8 mouse cellular contexts compared by ENCODE assay signal in the genomic region with DNA sequence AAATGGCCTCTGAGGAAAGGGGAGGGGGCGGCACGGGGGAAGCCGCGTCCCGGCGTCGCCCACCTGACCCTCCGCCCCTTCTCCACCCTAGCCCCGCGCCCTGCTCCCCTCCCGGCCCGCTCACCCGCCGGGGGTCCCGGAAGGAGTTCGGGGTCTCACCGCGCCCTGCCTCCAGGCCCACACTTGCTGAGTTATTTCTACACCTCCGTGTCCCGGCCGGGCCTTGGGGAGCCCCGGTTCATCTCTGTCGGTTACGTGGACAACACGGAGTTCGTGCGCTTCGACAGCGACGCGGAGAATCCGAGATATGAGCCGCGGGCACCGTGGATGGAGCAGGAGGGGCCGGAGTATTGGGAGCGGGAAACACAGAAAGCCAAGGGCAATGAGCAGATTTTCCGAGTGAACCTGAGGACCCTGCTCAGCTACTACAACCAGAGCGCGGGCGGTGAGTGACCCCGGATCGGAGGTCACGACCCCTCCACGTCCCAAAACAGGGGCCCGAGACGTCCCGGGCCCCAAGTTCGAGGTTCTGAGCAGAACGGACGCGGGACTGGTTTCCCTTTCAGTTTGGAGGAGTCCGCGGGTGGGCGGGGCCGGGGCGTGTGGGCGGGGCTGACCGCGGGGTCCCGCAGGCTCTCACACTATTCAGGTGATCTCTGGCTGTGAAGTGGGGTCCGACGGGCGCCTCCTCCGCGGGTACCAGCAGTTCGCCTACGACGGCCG. TPM values are rescaled to one million over a fixed set of nuclear protein-coding genes. Genes with fewer than 3 reads are reported as not detected.
DNase-seq lines count a peak whose midpoint lies in the region; ATAC-seq lines count a peak whose summit lies in the region.

No protein-coding gene starts in this region.

- peak overlapping the region; percentile 85 for H3K27ac ChIP-seq in hindbrain, embryonic 10.5 days
- H3K27ac ChIP-seq in limb, embryonic 13.5 days = no peak overlapping the region
- no peak overlapping the region for H3K27ac ChIP-seq in midbrain, embryonic 12.5 days (replicated peaks)
- no peak overlapping the region for H3K27ac ChIP-seq in stomach, embryonic 14.5 days (ENCODE audit: low read length)

- peak overlapping the region; percentile 65 for H3K9ac ChIP-seq in limb, embryonic 13.5 days
- peak overlapping the region; percentile 59 for H3K9ac ChIP-seq in midbrain, embryonic 12.5 days (replicated peaks)
- H3K9ac ChIP-seq in stomach, embryonic 14.5 days (replicated peaks; ENCODE audit: low read depth, low read length) = peak overlapping the region; percentile 33

- H3K27me3 ChIP-seq in hindbrain, embryonic 10.5 days (ENCODE audit: insufficient read depth, poor library complexity, severe bottlenecking) = peaks cover 36% of the 10 kb centered on the region
- peaks cover 10% of the 10 kb centered on the region; the same call in 1 of the 2 replicates for H3K27me3 ChIP-seq in limb, embryonic 13.5 days
- H3K27me3 ChIP-seq in midbrain, embryonic 12.5 days = peaks cover 27% of the 10 kb centered on the region
- H3K27me3 ChIP-seq in stomach, embryonic 14.5 days (ENCODE audit: control insufficient read depth, insufficient read depth, low read length) = no peaks in the 10 kb centered on the region

- under 1% methylated on average over 70 of the region's 70 CpGs for WGBS in hindbrain, embryonic 10.5 days
- 1% methylated on average over 67 of the region's 70 CpGs for WGBS in limb, embryonic 13.5 days
- 2% methylated on average over 70 of the region's 70 CpGs for WGBS in midbrain, embryonic 12.5 days
- WGBS in stomach, embryonic 14.5 days = 1% methylated on average over 70 of the region's 70 CpGs

- peak overlapping the region; percentile 68 for H3K4me3 ChIP-seq in hindbrain, embryonic 10.5 days
- peak overlapping the region; percentile 66 for H3K4me3 ChIP-seq in limb, embryonic 13.5 days
- H3K4me3 ChIP-seq in midbrain, embryonic 12.5 days = peak overlapping the region; percentile 58
- peak overlapping the region; percentile 61 for H3K4me3 ChIP-seq in stomach, embryonic 14.5 days (ENCODE audit: low read depth, low read length)

- peak; percentile 14 for ATAC-seq in activated CD4-positive, CD25-positive, alpha-beta regulatory T cell, adult 4 months
- ATAC-seq in erythroid progenitor cell, adult 5-6 weeks (replicated peaks; ENCODE audit: low FRiP score, poor library complexity, severe bottlenecking) = peak; percentile 77
- ATAC-seq in limb, embryonic 13.5 days (ENCODE audit: low FRiP score, low read depth) = peak; percentile 48; the same call in 1 of the 2 replicates
- peak; percentile 63; the same call in 1 of the 2 replicates for ATAC-seq in midbrain, embryonic 12.5 days (ENCODE audit: low FRiP score, low read depth)
- peak; percentile 74 for ATAC-seq in stomach, embryonic 14.5 days (ENCODE audit: insufficient number of reproducible peaks, insufficient read depth, low FRiP score, low read depth)

- H3K36me3 ChIP-seq in hindbrain, embryonic 10.5 days = 0 out of 2 replicates have a peak, but pooled peaks cover 2% of the 10 kb centered on the region
- no peaks in the 10 kb centered on the region for H3K36me3 ChIP-seq in limb, embryonic 13.5 days
- no peaks in the 10 kb centered on the region for H3K36me3 ChIP-seq in midbrain, embryonic 12.5 days
- H3K36me3 ChIP-seq in stomach, embryonic 14.5 days (ENCODE audit: control insufficient read depth, insufficient read depth, low read length) = no peaks in the 10 kb centered on the region

- peak; percentile 82 for DNase-seq in CD4-positive helper T cell, adult 2 months (ENCODE audit: low read depth, low spot score)
- DNase-seq in hindbrain, embryonic 10.5 days (ENCODE audit: low spot score) = no peak
- no peak for DNase-seq in cerebellum, adult 8-10 months

- H3K9me3 ChIP-seq in hindbrain, embryonic 10.5 days = peaks cover 13% of the 10 kb centered on the region
- 0 out of 2 replicates have a peak, but pooled peaks cover 5% of the 10 kb centered on the region for H3K9me3 ChIP-seq in limb, embryonic 13.5 days
- 0 out of 2 replicates have a peak, but pooled peaks cover 3% of the 10 kb centered on the region for H3K9me3 ChIP-seq in midbrain, embryonic 12.5 days
- no peaks in the 10 kb centered on the region for H3K9me3 ChIP-seq in stomach, embryonic 14.5 days (ENCODE audit: control insufficient read depth, low read depth, low read length)

- peak overlapping the region; percentile 93 for H3K4me2 ChIP-seq in limb, embryonic 13.5 days (replicated peaks)
- H3K4me2 ChIP-seq in midbrain, embryonic 12.5 days (replicated peaks) = peak overlapping the region; percentile 97
- H3K4me2 ChIP-seq in stomach, embryonic 14.5 days (replicated peaks; ENCODE audit: low read depth, low read length) = peak overlapping the region; percentile 96

- peaks cover 14% of the 10 kb centered on the region for H3K4me1 ChIP-seq in hindbrain, embryonic 10.5 days (replicated peaks)
- 0 out of 2 replicates have a peak, but pooled peaks cover 3% of the 10 kb centered on the region for H3K4me1 ChIP-seq in limb, embryonic 13.5 days
- peaks cover 12% of the 10 kb centered on the region; the same call in 1 of the 2 replicates for H3K4me1 ChIP-seq in midbrain, embryonic 12.5 days
- H3K4me1 ChIP-seq in stomach, embryonic 14.5 days (ENCODE audit: control insufficient read depth, insufficient read depth, low read length) = no peaks in the 10 kb centered on the region

RNA-seq across cellular contexts. Expression of gene H2-Q4, which starts 0.5 kb away (rescaled TPM):
- 10 to 100 TPM; 12.1 to 12.7 TPM for polyA plus RNA-seq in activated CD4-positive, CD25-positive, alpha-beta regulatory T cell, adult 4 months (2017; shearing (Covaris generic))
- 20.2 and 22.6 TPM in 2 replicates for total RNA-seq in erythroid progenitor cell, adult 5-6 weeks (2015; ENCODE audit: low replicate concordance)
- 24.5 and 26.8 TPM in 2 replicates for total RNA-seq in erythroid progenitor cell, adult 5-6 weeks (2017; ENCODE audit: low replicate concordance)
- polyA plus RNA-seq in hindbrain, embryonic 10.5 days (2016; fragmentation: Nextera tagmentation; extraction: Ambion mirVana) = 2.2 and 2.9 TPM in 2 replicates
- polyA plus RNA-seq in limb, embryonic 13.5 days (2015; fragmentation: Nextera tagmentation; extraction: Ambion mirVana) = 4.6 and 5.1 TPM in 2 replicates
- 1.9 and 2.3 TPM in 2 replicates for polyA plus RNA-seq in midbrain, embryonic 12.5 days (2016; fragmentation: Nextera tagmentation; extraction: Ambion mirVana)
- 2.1 and 3.3 TPM in 2 replicates for polyA plus RNA-seq in stomach, embryonic 14.5 days (2014; fragmentation: Nextera tagmentation; extraction: Ambion mirVana)

RNA-seq across cellular contexts. Expression of gene H2-Q2, which starts 37.8 kb away (rescaled TPM):
- 1 to 10 TPM; 7.5 to 8.8 TPM for polyA plus RNA-seq in activated CD4-positive, CD25-positive, alpha-beta regulatory T cell, adult 4 months (2017; shearing (Covaris generic))
- total RNA-seq in erythroid progenitor cell, adult 5-6 weeks (2015; ENCODE audit: low replicate concordance) = not detected in 2 replicates
- total RNA-seq in erythroid progenitor cell, adult 5-6 weeks (2017; ENCODE audit: low replicate concordance) = not detected in 2 replicates
- polyA plus RNA-seq in hindbrain, embryonic 10.5 days (2016; fragmentation: Nextera tagmentation; extraction: Ambion mirVana) = 0.73 and 0.76 TPM in 2 replicates
- 0.69 and 0.89 TPM in 2 replicates for polyA plus RNA-seq in limb, embryonic 13.5 days (2015; fragmentation: Nextera tagmentation; extraction: Ambion mirVana)
- polyA plus RNA-seq in midbrain, embryonic 12.5 days (2016; fragmentation: Nextera tagmentation; extraction: Ambion mirVana) = 0.15 and 0.20 TPM in 2 replicates
- polyA plus RNA-seq in stomach, embryonic 14.5 days (2014; fragmentation: Nextera tagmentation; extraction: Ambion mirVana) = 2.3 and 3.1 TPM in 2 replicates

RNA-seq across cellular contexts. Expression of gene H2-Q6, which starts 44.8 kb away (rescaled TPM):
- 100 to 1,000 TPM; 450 to 531 TPM for polyA plus RNA-seq in activated CD4-positive, CD25-positive, alpha-beta regulatory T cell, adult 4 months (2017; shearing (Covaris generic))
- total RNA-seq in erythroid progenitor cell, adult 5-6 weeks (2015; ENCODE audit: low replicate concordance) = 11.5 and 17.6 TPM in 2 replicates
- total RNA-seq in erythroid progenitor cell, adult 5-6 weeks (2017; ENCODE audit: low replicate concordance) = 8.5 and 12.7 TPM in 2 replicates
- polyA plus RNA-seq in hindbrain, embryonic 10.5 days (2016; fragmentation: Nextera tagmentation; extraction: Ambion mirVana) = 0.90 and 1.4 TPM in 2 replicates
- polyA plus RNA-seq in limb, embryonic 13.5 days (2015; fragmentation: Nextera tagmentation; extraction: Ambion mirVana) = 1.0 and 1.6 TPM in 2 replicates
- 0.09 and 0.27 TPM in 2 replicates for polyA plus RNA-seq in midbrain, embryonic 12.5 days (2016; fragmentation: Nextera tagmentation; extraction: Ambion mirVana)
- 0.30 and 0.76 TPM in 2 replicates for polyA plus RNA-seq in stomach, embryonic 14.5 days (2014; fragmentation: Nextera tagmentation; extraction: Ambion mirVana)

RNA-seq across cellular contexts. Expression of gene H2-Q7, which starts 59.1 kb away (rescaled TPM):
- polyA plus RNA-seq in activated CD4-positive, CD25-positive, alpha-beta regulatory T cell, adult 4 months (2017; shearing (Covaris generic)) = 1,000 to 10,000 TPM; 1,012 to 1,237 TPM
- total RNA-seq in erythroid progenitor cell, adult 5-6 weeks (2015; ENCODE audit: low replicate concordance) = 47.6 and 48.2 TPM in 2 replicates
- 8.2 and 13.2 TPM in 2 replicates for total RNA-seq in erythroid progenitor cell, adult 5-6 weeks (2017; ENCODE audit: low replicate concordance)
- polyA plus RNA-seq in hindbrain, embryonic 10.5 days (2016; fragmentation: Nextera tagmentation; extraction: Ambion mirVana) = 12.1 and 14.3 TPM in 2 replicates
- 9.4 TPM in 2 replicates for polyA plus RNA-seq in limb, embryonic 13.5 days (2015; fragmentation: Nextera tagmentation; extraction: Ambion mirVana)
- polyA plus RNA-seq in midbrain, embryonic 12.5 days (2016; fragmentation: Nextera tagmentation; extraction: Ambion mirVana) = 6.0 and 6.4 TPM in 2 replicates
- 2.6 and 4.6 TPM in 2 replicates for polyA plus RNA-seq in stomach, embryonic 14.5 days (2014; fragmentation: Nextera tagmentation; extraction: Ambion mirVana)

RNA-seq across cellular contexts. Expression of gene H2-Q1, which starts 59.7 kb away (rescaled TPM):
- not detected for polyA plus RNA-seq in activated CD4-positive, CD25-positive, alpha-beta regulatory T cell, adult 4 months (2017; shearing (Covaris generic))
- not detected in 2 replicates for total RNA-seq in erythroid progenitor cell, adult 5-6 weeks (2015; ENCODE audit: low replicate concordance)
- not detected in 2 replicates for total RNA-seq in erythroid progenitor cell, adult 5-6 weeks (2017; ENCODE audit: low replicate concordance)
- polyA plus RNA-seq in hindbrain, embryonic 10.5 days (2016; fragmentation: Nextera tagmentation; extraction: Ambion mirVana) = not detected in 2 replicates
- 0.09 and 0.31 TPM in 2 replicates for polyA plus RNA-seq in limb, embryonic 13.5 days (2015; fragmentation: Nextera tagmentation; extraction: Ambion mirVana)
- 0.08 and 0.17 TPM in 2 replicates for polyA plus RNA-seq in midbrain, embryonic 12.5 days (2016; fragmentation: Nextera tagmentation; extraction: Ambion mirVana)
- 0.49 and 0.60 TPM in 2 replicates for polyA plus RNA-seq in stomach, embryonic 14.5 days (2014; fragmentation: Nextera tagmentation; extraction: Ambion mirVana)

Comparison
In these comparisons a context has a peak if more than half of its experiments do, and no peak if none do; other contexts are left out.
1. ATAC-seq: peak in every context shown above with its lines; median percentile 77 in erythroid progenitor cell, adult 5-6 weeks; 74 in stomach, embryonic 14.5 days; 63 in midbrain, embryonic 12.5 days; 48 in limb, embryonic 13.5 days; 14 in activated CD4-positive, CD25-positive, alpha-beta regulatory T cell, adult 4 months.
2. RNA of gene H2-Q6, which starts 44.8 kb away (polyA plus RNA-seq): 450 to 531 TPM in activated CD4-positive, CD25-positive, alpha-beta regulatory T cell, adult 4 months; 1.0 to 1.6 TPM in limb, embryonic 13.5 days, 0.90 to 1.4 TPM in hindbrain, embryonic 10.5 days, 0.30 to 0.76 TPM in stomach, embryonic 14.5 days and 0.09 to 0.27 TPM in midbrain, embryonic 12.5 days; every median in the first group is over 100 times any median in the second.
3. Peak in every context shown above with its lines, with median percentiles within 50 percentile points of each other: H3K4me3 ChIP-seq, H3K4me2 ChIP-seq and H3K9ac ChIP-seq.